Mouse (Mus musculus) heart, adult 11 months (tissue): ENCODE measurements at regions not wholly inside any gene's neighbourhood (a gene's known extent, or its start where the extent isn't known, plus 50 kb on each side); places are given as distances from the start of the nearest gene placed in this dataset.
"Not testable (repeated sequence)": the region's sequence is repeated elsewhere in the genome, so short reads cannot be mapped to it uniquely, and the experiment has no call there.

Source experiments
- DNase-seq: peaks from one replicate; pipeline ENCODE4 v3.0.0; 2022

- no peak for DNase-seq
Observed at GRCm38 (mm10) chr13:107577272-107577671, 467.0 kb upstream of the Smim15 start.

GRCm38 (mm10) chr13:107576701-107577100, 467.5 kb upstream of the Smim15 start:
- no peak for DNase-seq

DNA sequence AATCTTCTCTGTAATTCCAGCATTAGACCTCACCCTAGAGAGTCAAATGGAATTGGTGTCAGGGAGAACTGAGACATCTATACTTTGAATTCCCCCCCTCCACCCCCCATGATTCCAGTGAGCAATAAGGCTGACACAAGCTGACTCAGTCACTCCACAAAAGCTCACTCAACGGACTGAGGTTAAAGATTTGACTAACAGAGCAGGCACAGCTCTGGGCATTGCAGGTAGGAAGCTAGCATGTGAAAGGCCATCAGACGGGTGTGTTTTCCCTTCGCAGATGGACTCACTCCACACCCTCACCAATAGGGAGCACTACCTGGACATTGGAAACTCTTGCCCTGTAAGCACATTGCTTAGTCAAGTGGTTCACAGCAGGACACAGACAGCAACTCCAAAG, 469.2 kb upstream of the Smim15 start:
- DNase-seq, result peak; percentile 57

- no peak for DNase-seq
Observed at GRCm38 (mm10) chr13:107573499-107574355, 470.5 kb upstream of the Smim15 start.

DNA sequence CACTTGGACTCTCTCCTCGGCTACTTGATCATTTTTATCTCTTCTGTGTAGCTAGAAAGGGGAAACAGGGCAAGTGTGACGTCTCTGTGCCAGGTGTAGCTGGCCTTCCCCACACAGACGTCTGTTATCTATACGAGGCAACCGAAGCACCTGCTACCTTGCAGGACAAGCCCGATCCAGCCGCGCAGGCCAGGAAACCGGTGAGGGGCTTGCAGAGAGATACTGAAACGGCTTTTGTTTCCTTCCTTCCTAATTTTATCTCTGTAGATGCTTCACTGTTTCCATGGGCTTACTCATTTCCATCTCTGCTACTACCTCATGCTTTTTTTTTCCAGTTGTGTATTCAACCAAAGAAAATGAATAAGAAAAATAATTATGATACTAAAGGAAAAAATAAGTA, 472.7 kb upstream of the Smim15 start:
- DNase-seq, result no peak

- DNase-seq, result no peak
Observed at GRCm38 (mm10) chr13:107569477-107569876, 474.8 kb upstream of the Smim15 start.

GRCm38 (mm10) chr13:107568701-107569121, 475.5 kb upstream of the Smim15 start:
- DNase-seq, result peak; percentile 88

GRCm38 (mm10) chr13:107562463-107562862, 481.8 kb upstream of the Smim15 start:
- DNase-seq, result no peak

- DNase-seq, result no peak
Observed at GRCm38 (mm10) chr13:107561529-107561928, 482.7 kb upstream of the Smim15 start.

DNA sequence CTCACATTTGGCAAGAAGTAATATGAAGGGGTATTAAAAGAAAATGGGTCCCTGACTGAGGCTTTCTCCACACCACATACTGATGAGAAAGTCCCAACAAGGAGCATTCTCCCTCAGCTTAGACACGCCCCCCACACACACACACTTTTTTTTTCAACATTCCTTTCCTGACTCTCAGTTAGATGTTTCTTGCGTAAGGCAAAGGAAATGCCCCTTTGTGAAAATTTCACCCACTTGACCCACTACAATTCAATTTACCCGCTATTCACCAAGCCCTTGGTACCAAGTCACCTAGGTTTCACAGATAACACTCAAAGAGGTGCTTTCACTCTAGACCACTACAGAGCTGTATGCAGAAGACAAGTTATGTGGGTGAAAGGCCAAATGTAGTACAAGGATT, 488.3 kb upstream of the Smim15 start:
- DNase-seq, result no peak

- no peak for DNase-seq
Observed at GRCm38 (mm10) chr13:107554091-107554490, 490.2 kb upstream of the Smim15 start.

- DNase-seq, result peak; percentile 66
Observed at GRCm38 (mm10) chr13:107552165-107552564, 492.1 kb upstream of the Smim15 start.

GRCm38 (mm10) chr13:107549995-107550394, 494.3 kb upstream of the Smim15 start:
- DNase-seq, result not testable (repeated sequence)

DNA sequence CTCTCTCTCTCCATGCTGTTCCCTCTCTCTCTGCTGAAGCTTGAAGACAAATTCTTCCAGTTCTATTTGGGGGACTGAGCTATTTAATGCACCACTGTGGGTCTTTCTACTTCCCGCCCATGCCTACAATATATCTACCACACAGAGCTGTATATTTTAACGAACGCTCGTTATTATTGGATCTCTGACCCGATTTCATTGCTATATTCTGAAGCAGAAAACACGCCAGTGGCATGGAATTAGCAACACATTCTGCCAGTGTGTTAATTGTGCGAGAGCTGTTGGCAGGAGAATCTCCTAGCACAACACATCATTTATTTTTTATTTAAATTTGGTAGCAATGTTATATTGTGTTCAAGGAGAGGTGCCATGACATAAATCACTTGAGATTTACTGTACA, 497.2 kb upstream of the Smim15 start:
- DNase-seq, result no peak

DNA sequence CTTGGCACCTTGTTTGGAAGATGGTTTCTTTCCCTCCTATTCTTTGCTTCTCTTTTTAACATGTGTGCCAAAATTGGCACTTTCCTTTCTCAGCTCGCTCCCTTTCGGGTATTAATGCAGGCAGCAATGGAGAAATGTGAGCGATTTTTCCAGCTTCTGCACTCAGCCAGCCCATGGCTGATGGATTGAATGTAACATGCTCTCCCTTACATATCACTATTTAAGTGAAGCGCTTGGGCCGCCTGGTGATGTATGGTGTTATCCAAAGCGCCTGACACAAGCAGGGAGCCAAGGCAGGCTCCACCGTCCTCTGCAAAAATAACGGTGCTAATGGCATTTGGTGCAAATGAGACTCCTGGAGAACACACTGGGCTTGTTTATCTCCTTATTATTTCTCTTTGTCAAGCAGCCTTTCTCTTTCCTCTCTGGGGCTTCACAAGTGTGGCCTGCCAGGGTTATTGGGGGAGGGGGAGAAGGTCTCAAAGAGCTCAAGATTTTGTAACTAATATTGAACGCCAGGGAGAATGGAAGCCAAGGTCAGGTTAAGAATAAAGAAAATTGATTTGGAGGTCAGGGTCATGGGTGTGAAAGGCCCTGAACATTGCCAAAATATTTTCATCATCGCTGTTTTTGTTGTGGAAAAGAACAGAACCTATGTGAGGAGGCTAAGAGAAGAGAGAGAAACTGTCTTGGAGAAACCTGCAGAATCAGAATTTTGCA, 497.9 kb upstream of the Smim15 start:
- no peak for DNase-seq

- no peak for DNase-seq
Observed at GRCm38 (mm10) chr13:107541635-107541955, 502.7 kb upstream of the Smim15 start.

- DNase-seq, result no peak
Observed at GRCm38 (mm10) chr13:107540784-107541634, 503.2 kb upstream of the Smim15 start.

DNA sequence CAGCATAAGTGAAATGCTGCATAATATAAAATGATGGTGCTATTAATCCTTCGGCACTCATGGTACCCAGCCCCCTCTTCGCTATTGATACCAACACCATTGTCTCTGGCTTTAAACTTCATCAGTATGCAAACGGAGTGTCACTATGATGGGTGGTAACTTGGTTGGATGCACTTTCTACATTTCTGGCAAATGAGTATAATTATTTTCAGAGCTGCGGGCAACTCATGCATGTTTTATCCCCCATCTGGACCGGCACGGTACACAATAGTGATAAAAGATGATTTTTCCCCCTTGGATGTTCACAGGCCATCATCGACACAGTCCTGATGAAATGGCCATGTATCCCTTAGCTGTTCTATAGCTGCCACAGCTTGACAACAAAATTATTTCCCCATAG, 503.9 kb upstream of the Smim15 start:
- no peak for DNase-seq

- no peak for DNase-seq
Observed at GRCm38 (mm10) chr13:107539867-107540266, 504.4 kb upstream of the Smim15 start.

GRCm38 (mm10) chr13:107539326-107539725, 504.9 kb upstream of the Smim15 start:
- DNase-seq, result no peak

GRCm38 (mm10) chr13:107535213-107535612, 509.0 kb upstream of the Smim15 start:
- DNase-seq, result no peak

- DNase-seq, result peak; percentile 64
Observed at GRCm38 (mm10) chr13:107533323-107533722, 510.9 kb upstream of the Smim15 start.

- peak; percentile 19 for DNase-seq
Observed at GRCm38 (mm10) chr13:107531528-107531927, 509.6 kb upstream of the Kif2a start.
